In genomic region chr7:44470696-44471612, GRCm38 (mm10) we compare ENCODE assay signal across 12 mouse cellular contexts. TPM values are rescaled to one million over a fixed set of nuclear protein-coding genes. Genes with fewer than 3 reads are reported as not detected.
DNase-seq lines count a peak whose midpoint lies in the region; ATAC-seq and TF ChIP-seq lines count a peak whose summit lies in the region.
"Had no signal": no experiment of that assay in that cellular context is flagged by ENCODE, and none has a peak within 500 bp of the region (broad histone marks: within the 10 kb centered on the region; RNA-seq: fewer than 3 reads in every experiment).

No protein-coding gene starts in this region.

- peaks cover 2% of the 10 kb centered on the region; the same call in 1 of the 2 replicates for H3K36me3 ChIP-seq in heart, embryonic 10.5 days
- no peaks in the 10 kb centered on the region for H3K36me3 ChIP-seq in lung, postnatal 0 days (ENCODE audit: insufficient read depth, low read length)
- no peaks in the 10 kb centered on the region for H3K36me3 ChIP-seq in heart, embryonic 15.5 days
- peaks cover 16% of the 10 kb centered on the region for H3K36me3 ChIP-seq in liver, embryonic 14.5 days (replicated peaks; ENCODE audit: control insufficient read depth, insufficient read depth, low read depth)
- H3K36me3 ChIP-seq: forebrain, embryonic 12.5 days; midbrain, embryonic 13.5 days had no signal

- peak overlapping the region; percentile 91 for H3K27ac ChIP-seq in heart, embryonic 10.5 days
- peak overlapping the region; percentile 64 for H3K27ac ChIP-seq in lung, postnatal 0 days (ENCODE audit: low read length)
- peak overlapping the region; percentile 99 for H3K27ac ChIP-seq in heart, embryonic 15.5 days
- H3K27ac ChIP-seq in liver, embryonic 14.5 days = peak overlapping the region; percentile 97
- H3K27ac ChIP-seq: forebrain, embryonic 12.5 days had no signal

- no peak overlapping the region for H3K4me2 ChIP-seq in lung, postnatal 0 days (replicated peaks; ENCODE audit: low read depth, low read length)
- peak overlapping the region; percentile 14; the same call in 1 of the 2 replicates for H3K4me2 ChIP-seq in heart, embryonic 15.5 days
- peak overlapping the region; percentile 90 for H3K4me2 ChIP-seq in liver, embryonic 14.5 days (ENCODE audit: low read depth)
- H3K4me2 ChIP-seq: forebrain, embryonic 12.5 days; midbrain, embryonic 13.5 days had no signal

- intact Hi-C loops in heart, postnatal 10 days (cut with DNase I) = no loop called here

- DNase-seq in heart, embryonic 10.5 days (ENCODE audit: low spot score) = peak; percentile 79
- no peak for DNase-seq in heart, postnatal 10 days
- DNase-seq in lung, postnatal 0 days (ENCODE audit: low spot score) = peak; percentile 53
- DNase-seq in lung, postnatal 14 days = no peak
- peak in 2 of 3 experiments; percentile 62 to 74 for DNase-seq in liver, embryonic 14.5 days (ENCODE audit: low read depth in 3 of 3, low spot score in 3 of 3)
- no peak for DNase-seq in embryo, embryonic 11 days
- DNase-seq: kidney, postnatal 14 days had no signal

- 68% methylated on average over 16 of the region's 16 CpGs for WGBS in heart, embryonic 10.5 days
- 70% methylated on average over 16 of the region's 16 CpGs for WGBS in lung, postnatal 0 days
- WGBS in heart, embryonic 15.5 days = 62% methylated on average over 16 of the region's 16 CpGs
- 74% methylated on average over 16 of the region's 16 CpGs for WGBS in liver, embryonic 14.5 days (ENCODE audit: insufficient replicate concordance)

- no peak for TF ChIP-seq EP300 in lung, postnatal 0 days (IDR thresholded peaks at IDR 0.05)
- no peak; the same call in 1 of the 2 replicates for TF ChIP-seq EP300 in liver, embryonic 14.5 days (IDR thresholded peaks at IDR 0.05; ENCODE audit: low read depth)

- no peak overlapping the region for H3K9ac ChIP-seq in lung, postnatal 0 days (replicated peaks; ENCODE audit: low read depth)
- peak overlapping the region; percentile 34 for H3K9ac ChIP-seq in heart, embryonic 15.5 days
- peak overlapping the region; percentile 94 for H3K9ac ChIP-seq in liver, embryonic 14.5 days (replicated peaks)
- H3K9ac ChIP-seq: forebrain, embryonic 12.5 days; midbrain, embryonic 13.5 days had no signal

- H3K27me3 ChIP-seq in heart, embryonic 10.5 days (ENCODE audit: insufficient read depth, poor library complexity, severe bottlenecking) = peaks cover 15% of the 10 kb centered on the region
- H3K27me3 ChIP-seq in lung, postnatal 0 days (replicated peaks; ENCODE audit: insufficient read depth, low read length) = no peaks in the 10 kb centered on the region
- H3K27me3 ChIP-seq in heart, embryonic 15.5 days = 0 out of 2 replicates have a peak, but pooled peaks cover 4% of the 10 kb centered on the region
- peaks cover 17% of the 10 kb centered on the region for H3K27me3 ChIP-seq in liver, embryonic 14.5 days (ENCODE audit: control insufficient read depth, insufficient read depth, low read length)

- H3K9me3 ChIP-seq in heart, embryonic 10.5 days = no peaks in the 10 kb centered on the region
- H3K9me3 ChIP-seq in lung, postnatal 0 days (ENCODE audit: low read length) = no peaks in the 10 kb centered on the region
- H3K9me3 ChIP-seq in heart, embryonic 15.5 days (replicated peaks) = no peaks in the 10 kb centered on the region
- H3K9me3 ChIP-seq in liver, embryonic 14.5 days (ENCODE audit: control insufficient read depth, low read length) = no peaks in the 10 kb centered on the region
- H3K9me3 ChIP-seq: forebrain, embryonic 12.5 days; midbrain, embryonic 13.5 days had no signal

- TF ChIP-seq CTCF in lung, postnatal 0 days (IDR thresholded peaks at IDR 0.05) = no peak
- no peak for TF ChIP-seq CTCF in liver, embryonic 14.5 days (IDR thresholded peaks at IDR 0.05; ENCODE audit: low read depth)

- no peak for ATAC-seq in lung, postnatal 0 days
- ATAC-seq in heart, embryonic 15.5 days (replicated peaks; ENCODE audit: insufficient number of reproducible peaks, insufficient read depth, low FRiP score, low read depth) = no peak
- ATAC-seq in liver, embryonic 14.5 days (ENCODE audit: insufficient read depth) = no peak
- no peak for ATAC-seq in megakaryocyte, adult 5-6 weeks (ENCODE audit: poor library complexity, severe bottlenecking)
- ATAC-seq: midbrain, embryonic 13.5 days had no signal

- peaks cover 86% of the 10 kb centered on the region for H3K4me1 ChIP-seq in heart, embryonic 10.5 days
- H3K4me1 ChIP-seq in lung, postnatal 0 days (ENCODE audit: insufficient read depth, low read depth, low read length) = peaks cover 28% of the 10 kb centered on the region
- peaks cover 67% of the 10 kb centered on the region for H3K4me1 ChIP-seq in heart, embryonic 15.5 days (replicated peaks)
- H3K4me1 ChIP-seq in liver, embryonic 14.5 days (replicated peaks; ENCODE audit: control insufficient read depth in 2 of 2, insufficient read depth in 2 of 2, low read length in 1 of 2) = peaks cover 33 to 51% of the 10 kb centered on the region in 2 experiments

- H3K4me3 ChIP-seq in heart, embryonic 10.5 days = peak overlapping the region; percentile 10; the same call in 1 of the 2 replicates
- no peak overlapping the region for H3K4me3 ChIP-seq in lung, postnatal 0 days (ENCODE audit: low read depth, low read length)
- H3K4me3 ChIP-seq in heart, embryonic 15.5 days = no peak overlapping the region
- H3K4me3 ChIP-seq in liver, embryonic 14.5 days (ENCODE audit: insufficient read depth in 1 of 2, low read depth in 2 of 2, low read length in 2 of 2) = peak overlapping the region in 1 of 2 experiments; percentile 76; a peak in 2 of 4 replicates
- H3K4me3 ChIP-seq: forebrain, embryonic 12.5 days; midbrain, embryonic 13.5 days had no signal

RNA-seq across cellular contexts. Expression of gene Josd2, which starts 3.2 kb away (rescaled TPM):
- polyA plus RNA-seq in heart, embryonic 10.5 days (2016; fragmentation: Nextera tagmentation; extraction: Ambion mirVana) = 158 and 196 TPM in 2 replicates
- 10 to 100 TPM; 70.3 to 79.0 TPM for total RNA-seq in heart, postnatal 10 days (2021)
- 93.7 and 110 TPM in 2 replicates for polyA plus RNA-seq in lung, postnatal 0 days (2015; fragmentation: Nextera tagmentation; extraction: Ambion mirVana)
- polyA plus RNA-seq in heart, embryonic 15.5 days (2015; fragmentation: Nextera tagmentation; extraction: Ambion mirVana) = 134 and 146 TPM in 2 replicates
- polyA plus RNA-seq in liver, embryonic 14.5 days (2012; rRNA removed) = 212 TPM in 2 replicates
- polyA plus RNA-seq in liver, embryonic 14.5 days (2014; fragmentation: Nextera tagmentation; extraction: Ambion mirVana) = 155 and 164 TPM in 2 replicates
- total RNA-seq in megakaryocyte, adult 5-6 weeks (2015) = 18.2 and 20.3 TPM in 2 replicates
- 12.5 and 14.0 TPM in 2 replicates for total RNA-seq in megakaryocyte, adult 5-6 weeks (2017)

RNA-seq across cellular contexts. Expression of gene Aspdh, which starts 5.8 kb away (rescaled TPM):
- polyA plus RNA-seq in heart, embryonic 10.5 days (2016; fragmentation: Nextera tagmentation; extraction: Ambion mirVana) = 0.83 and 1.8 TPM in 2 replicates
- total RNA-seq in heart, postnatal 10 days (2021) = under 1 TPM; 0.79 to 0.93 TPM
- not detected in 2 replicates for polyA plus RNA-seq in lung, postnatal 0 days (2015; fragmentation: Nextera tagmentation; extraction: Ambion mirVana)
- 0.43 and 0.74 TPM in 2 replicates for polyA plus RNA-seq in heart, embryonic 15.5 days (2015; fragmentation: Nextera tagmentation; extraction: Ambion mirVana)
- polyA plus RNA-seq in liver, embryonic 14.5 days (2012; rRNA removed) = 10.2 and 14.7 TPM in 2 replicates
- polyA plus RNA-seq in liver, embryonic 14.5 days (2014; fragmentation: Nextera tagmentation; extraction: Ambion mirVana) = 10.9 and 11.0 TPM in 2 replicates
- not detected in 2 replicates for total RNA-seq in megakaryocyte, adult 5-6 weeks (2015)
- not detected in 2 replicates for total RNA-seq in megakaryocyte, adult 5-6 weeks (2017)
- total RNA-seq: hematopoietic stem cell, adult 5-6 weeks had no signal

RNA-seq across cellular contexts. Expression of gene Emc10, which starts 25.4 kb away (rescaled TPM):
- 92.2 and 95.7 TPM in 2 replicates for polyA plus RNA-seq in heart, embryonic 10.5 days (2016; fragmentation: Nextera tagmentation; extraction: Ambion mirVana)
- total RNA-seq in heart, postnatal 10 days (2021) = 100 to 1,000 TPM; 101 to 102 TPM
- polyA plus RNA-seq in lung, postnatal 0 days (2015; fragmentation: Nextera tagmentation; extraction: Ambion mirVana) = 59.3 and 69.2 TPM in 2 replicates
- polyA plus RNA-seq in heart, embryonic 15.5 days (2015; fragmentation: Nextera tagmentation; extraction: Ambion mirVana) = 81.6 and 109 TPM in 2 replicates
- polyA plus RNA-seq in liver, embryonic 14.5 days (2012; rRNA removed) = 46.7 and 49.5 TPM in 2 replicates
- polyA plus RNA-seq in liver, embryonic 14.5 days (2014; fragmentation: Nextera tagmentation; extraction: Ambion mirVana) = 41.7 and 49.3 TPM in 2 replicates
- 42.4 and 47.4 TPM in 2 replicates for total RNA-seq in megakaryocyte, adult 5-6 weeks (2015)
- 23.1 and 27.4 TPM in 2 replicates for total RNA-seq in megakaryocyte, adult 5-6 weeks (2017)

RNA-seq across cellular contexts. Expression of gene Fam71e1, which starts 25.4 kb away (rescaled TPM):
- polyA plus RNA-seq in heart, embryonic 10.5 days (2016; fragmentation: Nextera tagmentation; extraction: Ambion mirVana) = 9.3 and 11.1 TPM in 2 replicates
- total RNA-seq in heart, postnatal 10 days (2021) = 1 to 10 TPM; 5.1 to 6.0 TPM
- 11.4 and 12.0 TPM in 2 replicates for polyA plus RNA-seq in lung, postnatal 0 days (2015; fragmentation: Nextera tagmentation; extraction: Ambion mirVana)
- polyA plus RNA-seq in heart, embryonic 15.5 days (2015; fragmentation: Nextera tagmentation; extraction: Ambion mirVana) = 8.7 and 11.5 TPM in 2 replicates
- polyA plus RNA-seq in liver, embryonic 14.5 days (2012; rRNA removed) = 0.64 and 1.5 TPM in 2 replicates
- polyA plus RNA-seq in liver, embryonic 14.5 days (2014; fragmentation: Nextera tagmentation; extraction: Ambion mirVana) = 0.48 and 1.6 TPM in 2 replicates
- 1.7 and 2.0 TPM in 2 replicates for total RNA-seq in megakaryocyte, adult 5-6 weeks (2015)
- 0.12 TPM in 1 of 2 replicates, not detected in the other for total RNA-seq in megakaryocyte, adult 5-6 weeks (2017)
- total RNA-seq: hematopoietic stem cell, adult 5-6 weeks had no signal

RNA-seq across cellular contexts. Expression of gene Lrrc4b, which starts 42.1 kb away (rescaled TPM):
- 1.2 and 1.7 TPM in 2 replicates for polyA plus RNA-seq in heart, embryonic 10.5 days (2016; fragmentation: Nextera tagmentation; extraction: Ambion mirVana)
- 10 to 100 TPM; 28.3 to 39.0 TPM for total RNA-seq in heart, postnatal 10 days (2021)
- polyA plus RNA-seq in lung, postnatal 0 days (2015; fragmentation: Nextera tagmentation; extraction: Ambion mirVana) = 0.51 and 0.76 TPM in 2 replicates
- polyA plus RNA-seq in heart, embryonic 15.5 days (2015; fragmentation: Nextera tagmentation; extraction: Ambion mirVana) = 1.8 TPM in 2 replicates
- 0.02 and 0.30 TPM in 2 replicates for polyA plus RNA-seq in liver, embryonic 14.5 days (2012; rRNA removed)
- polyA plus RNA-seq in liver, embryonic 14.5 days (2014; fragmentation: Nextera tagmentation; extraction: Ambion mirVana) = not detected in 2 replicates
- not detected in 2 replicates for total RNA-seq in megakaryocyte, adult 5-6 weeks (2015)
- total RNA-seq in megakaryocyte, adult 5-6 weeks (2017) = not detected in 2 replicates
- total RNA-seq: hematopoietic stem cell, adult 5-6 weeks had no signal

Comparison
In these comparisons a context has a peak if more than half of its experiments do, and no peak if none do; other contexts are left out.
1. DNase-seq: peak in heart, embryonic 10.5 days (single experiment), lung, postnatal 0 days (single experiment) and liver, embryonic 14.5 days (2 of 3); none in heart, postnatal 10 days (0 of 2), lung, postnatal 14 days (single experiment) and embryo, embryonic 11 days (single experiment).
2. Peak in every context shown above with its lines, with median percentiles within 50 percentile points of each other: H3K27ac ChIP-seq.